Mouse (Mus musculus) adrenal gland, postnatal 25 days (tissue): ENCODE results near the gene Rps5. TPM values are rescaled to one million over a fixed set of nuclear protein-coding genes. Genes with fewer than 3 reads are reported as not detected.
"Not testable (repeated sequence)": the region's sequence is repeated elsewhere in the genome, so short reads cannot be mapped to it uniquely, and the experiment has no call there.

Source experiments
- DNase-seq: peaks from one replicate; pipeline ENCODE4 v3.0.0; 2021; ENCODE audit warnings: mixed read lengths
- long read RNA-seq: library from polyadenylated mRNA; stranded (forward); transcript quantifications from one replicate; pipeline ENCODE4 v2.0.0, GENCODE M21; 2021
- total RNA-seq: library from RNA; stranded (reverse); gene quantifications from 2 replicates; pipeline ENCODE4 v1.2.3, GENCODE M21; 2021

Gene Rps5
- total RNA-seq, result 829 and 881 TPM in 2 replicates
- long read RNA-seq, transcript Rps5-201 (6 exons, 761 nt), result major isoform, 153 of 189 reads
- long read RNA-seq, partial matches to known transcripts, result 34 of 189 reads
- long read RNA-seq, other reads (novel, unspliced or antisense), result 2 of 189 reads

- DNase-seq, result peak; percentile 97
Measured at GRCm38 (mm10) chr7:12921705-12922465, at the start of gene Rps5. Gene Rps5, plus strand, starts transcription at chr7:12922290.

GRCm38 (mm10) chr7:12874301-12874700 is 47.8 kb upstream of the Rps5 start:
- DNase-seq, result no peak

DNA sequence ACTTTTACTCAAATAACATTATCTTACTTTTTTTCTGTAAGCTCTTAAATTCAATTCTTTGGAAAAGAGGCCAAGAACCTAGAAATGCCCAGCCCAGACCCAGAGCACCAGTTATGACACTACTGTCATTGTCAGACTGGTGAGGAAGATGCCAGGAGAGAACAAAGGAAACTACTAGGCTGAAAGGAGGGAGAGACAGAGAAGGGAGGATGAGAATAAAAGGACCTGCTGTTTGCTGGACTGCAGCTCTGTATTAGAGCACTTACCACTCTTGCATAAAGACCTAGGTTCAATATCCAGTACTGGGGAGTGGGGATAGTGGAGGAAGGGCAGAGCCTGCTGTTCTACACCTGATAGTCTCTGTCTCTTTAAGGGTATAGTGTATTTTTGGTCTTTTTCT is 42.1 kb upstream of the Rps5 start:
- no peak for DNase-seq

GRCm38 (mm10) chr7:12880497-12880896 is 41.6 kb upstream of the Rps5 start:
- DNase-seq, result not testable (repeated sequence)

DNA sequence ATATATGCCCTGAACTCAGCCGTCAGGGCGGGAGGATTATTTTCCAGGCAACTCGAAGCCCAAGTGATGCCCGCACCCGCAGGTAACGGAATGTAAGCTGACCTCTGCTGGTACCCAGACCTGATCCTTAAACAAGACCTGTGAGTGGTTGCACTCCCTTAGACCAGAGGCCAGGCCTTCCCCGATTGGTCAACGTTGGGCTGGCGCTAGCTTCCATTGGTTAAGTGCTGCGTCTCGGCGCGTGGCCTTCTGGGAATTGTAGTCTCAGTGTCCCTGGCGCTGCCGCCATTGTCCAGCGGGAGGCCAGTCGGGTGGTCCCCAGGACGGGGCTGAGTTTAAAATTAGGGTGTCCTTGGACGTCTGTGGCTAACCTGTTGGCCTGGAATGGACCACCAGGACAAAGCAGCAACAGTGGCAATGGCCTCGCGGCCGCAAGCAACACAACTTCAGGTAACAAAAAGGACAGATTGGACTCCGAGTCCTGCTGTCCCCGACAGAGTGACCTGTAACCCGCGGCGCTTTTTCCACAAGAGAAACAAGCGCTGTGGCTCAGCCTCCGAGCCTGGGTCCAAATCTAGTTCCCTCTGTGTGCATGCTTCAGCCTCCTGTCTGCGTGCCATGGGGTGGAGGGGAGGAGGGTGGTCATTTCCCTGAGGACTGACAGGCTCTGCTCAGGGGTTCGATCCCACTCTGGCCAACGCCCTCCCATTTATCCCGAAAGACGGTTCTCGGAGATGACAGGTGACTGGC is 41.0 kb upstream of the Rps5 start, which contains the start of gene Zfp128:
Gene Zfp128 (plus strand): TSS at position 267 of the 750 bp plus-strand sequence.
- DNase-seq, result peak; percentile 92

- no peak for DNase-seq
Measured at GRCm38 (mm10) chr7:12886563-12887266, 35.4 kb upstream of the Rps5 start.

GRCm38 (mm10) chr7:12887585-12887984 is 34.5 kb upstream of the Rps5 start:
- no peak for DNase-seq

DNA sequence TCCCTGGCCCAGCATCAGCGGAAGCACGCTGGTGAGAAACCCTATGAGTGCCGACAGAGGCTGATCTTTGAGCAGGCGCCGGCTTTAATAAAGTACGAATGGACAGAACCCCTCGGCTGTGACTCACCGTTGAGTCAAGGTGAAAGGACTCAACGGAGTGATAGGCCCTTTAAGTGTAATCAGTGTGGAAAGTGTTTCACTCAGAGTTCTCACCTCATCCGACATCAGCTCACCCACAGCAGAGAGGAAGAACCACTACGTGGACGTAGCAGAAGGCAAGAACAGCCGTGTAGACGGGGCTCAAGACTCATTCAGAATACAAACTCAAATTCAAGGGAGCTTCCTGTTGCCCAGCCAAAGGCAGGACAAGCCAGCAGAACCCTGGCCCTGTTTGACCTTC is 31.2 kb upstream of the Rps5 start:
- DNase-seq, result no peak

GRCm38 (mm10) chr7:12891334-12891733 is 30.8 kb upstream of the Rps5 start:
- no peak for DNase-seq

GRCm38 (mm10) chr7:12897655-12898410 is 24.3 kb upstream of the Rps5 start, which contains the start of gene Zscan22:
Gene Zscan22, plus strand, starts transcription at chr7:12897815.
- peak; percentile 86 for DNase-seq

- DNase-seq, result no peak
Measured at GRCm38 (mm10) chr7:12901517-12901916, 20.6 kb upstream of the Rps5 start.

DNA sequence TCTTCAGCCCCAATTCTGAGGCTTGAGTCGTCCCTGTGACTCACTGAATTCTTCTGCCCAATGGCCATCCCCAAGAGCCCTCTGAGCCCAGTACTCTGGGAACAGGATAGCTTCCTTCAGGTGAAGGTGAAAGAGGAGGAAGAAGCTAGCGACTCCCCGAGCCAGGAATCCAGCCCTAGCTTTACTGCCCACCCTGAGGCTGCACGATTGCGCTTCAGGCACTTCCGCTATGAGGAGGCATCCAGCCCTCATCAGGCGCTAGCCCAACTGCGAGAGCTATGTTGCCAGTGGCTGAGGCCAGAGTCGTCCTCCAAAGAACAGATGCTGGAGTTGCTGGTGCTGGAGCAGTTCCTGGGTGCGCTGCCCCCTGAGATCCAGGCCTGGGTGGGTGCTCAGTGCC is 18.5 kb upstream of the Rps5 start:
- no peak for DNase-seq

GRCm38 (mm10) chr7:12905146-12905545 is 16.9 kb upstream of the Rps5 start:
- DNase-seq, result no peak

- peak; percentile 73 for DNase-seq
Measured at GRCm38 (mm10) chr7:12909498-12909962, 12.6 kb upstream of the Rps5 start.

- DNase-seq, result peak; percentile 59
Measured at GRCm38 (mm10) chr7:12910181-12910668, 11.9 kb upstream of the Rps5 start.

DNA sequence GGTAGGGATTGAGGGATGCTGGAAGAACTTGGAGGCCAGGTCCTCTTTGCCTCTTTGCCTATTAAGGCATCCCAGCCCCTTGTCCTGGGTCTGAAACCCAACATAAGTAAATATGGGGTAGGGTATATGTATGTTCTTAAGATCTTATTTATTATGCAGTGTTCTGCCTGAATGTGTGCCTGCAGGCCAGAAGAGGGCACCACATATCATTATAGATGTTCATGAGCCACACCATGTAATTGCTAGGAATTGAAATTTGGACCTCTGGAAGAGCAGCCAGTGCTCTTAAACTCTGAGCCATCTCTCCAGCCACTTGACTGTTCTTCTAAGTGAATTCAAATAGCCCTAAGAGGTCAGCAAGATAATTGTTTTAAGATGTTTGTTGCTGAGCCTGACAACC is 8.5 kb upstream of the Rps5 start:
- DNase-seq, result no peak

DNA sequence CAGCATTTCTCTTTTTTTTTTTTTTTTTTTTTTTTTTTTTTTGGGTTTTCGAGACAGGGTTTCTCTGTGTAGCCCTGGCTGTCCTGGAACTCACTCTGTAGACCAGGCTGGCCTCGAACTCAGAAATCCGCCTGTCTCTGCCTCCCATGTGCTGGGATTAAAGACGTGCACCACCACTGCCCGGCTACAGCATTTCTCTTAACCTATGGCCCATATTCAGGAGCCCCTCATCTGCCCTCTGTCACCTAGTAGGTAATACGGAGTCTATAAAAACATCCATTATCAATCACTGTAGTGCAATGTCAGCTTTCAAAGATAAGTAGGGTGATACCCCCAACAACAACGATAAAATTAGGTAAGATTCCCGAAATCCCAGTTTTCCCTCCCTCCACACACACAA is 1.6 kb upstream of the Rps5 start:
- not testable (repeated sequence) for DNase-seq

DNA sequence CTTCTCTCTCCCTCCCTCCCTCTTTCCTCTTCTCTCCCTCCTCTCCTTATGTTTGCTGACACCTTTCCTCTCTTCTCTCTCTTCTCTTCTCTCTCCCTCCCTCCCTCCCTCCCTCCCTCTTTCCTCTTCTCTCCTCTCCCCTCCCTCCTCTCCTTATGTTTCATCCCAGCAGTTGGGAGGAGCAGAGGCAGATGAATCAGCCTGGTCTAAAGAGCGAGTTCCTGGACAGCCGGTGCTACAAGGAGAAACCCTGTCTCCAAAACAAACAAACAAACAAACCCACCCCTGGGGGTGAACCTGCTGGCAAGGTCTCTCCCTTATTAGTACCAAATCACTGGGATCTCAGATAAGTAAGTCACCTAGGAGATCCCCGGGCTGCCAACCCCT is 779 bp upstream of the Rps5 start:
- no peak for DNase-seq

GRCm38 (mm10) chr7:12922729-12923128 is 639 bp downstream of the Rps5 start:
- DNase-seq, result no peak

GRCm38 (mm10) chr7:12926316-12926715 is 4.2 kb downstream of the Rps5 start:
- no peak for DNase-seq

GRCm38 (mm10) chr7:12927191-12927680 is 5.1 kb downstream of the Rps5 start, which contains the start of gene Rnf225:
Gene Rnf225, plus strand, starts transcription at chr7:12927416.
- no peak for DNase-seq
